In the genomic region with DNA sequence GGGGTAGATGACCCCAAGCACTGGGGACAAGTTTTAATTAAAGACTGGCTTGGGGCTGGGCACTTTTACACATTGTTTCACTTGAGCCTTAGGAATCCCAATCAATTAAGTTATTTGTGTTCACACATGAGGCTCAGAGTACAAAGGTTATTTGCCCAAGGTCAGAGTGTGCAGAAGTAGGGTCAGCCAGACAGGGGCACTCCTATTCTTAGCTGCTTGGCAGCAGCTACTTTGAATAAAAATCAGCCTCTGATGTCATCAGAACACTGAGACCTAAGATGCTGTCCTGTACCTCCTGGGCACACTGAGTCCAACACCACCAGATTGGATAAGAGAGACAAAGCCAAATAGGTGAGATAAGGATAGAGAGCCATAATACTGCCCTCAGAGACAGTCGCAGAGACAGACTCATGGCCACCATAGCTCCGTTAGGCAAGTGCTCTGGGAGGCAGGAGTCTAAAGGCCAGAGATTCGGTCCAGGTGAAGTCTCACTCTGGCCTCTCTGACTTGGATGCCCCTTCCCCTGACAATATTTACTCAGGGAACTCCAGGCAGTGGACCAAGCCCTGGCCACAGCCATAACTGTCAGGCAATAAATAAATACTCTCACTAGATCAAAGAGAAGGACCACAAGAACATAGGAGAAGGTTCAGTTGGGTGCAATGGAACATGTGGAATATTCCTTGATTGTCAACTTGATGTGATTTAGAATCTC, we compare ENCODE assay signal across 19 mouse cellular contexts.
"Had no signal": no experiment of that assay in that cellular context is flagged by ENCODE, and none has a peak within 500 bp of the region (broad histone marks: within the 10 kb centered on the region; RNA-seq: fewer than 3 reads in every experiment).

No protein-coding gene starts in this region.

- H3K27me3 ChIP-seq: intestine, embryonic 15.5 days; limb, embryonic 15.5 days; midbrain, embryonic 12.5 days; midbrain, embryonic 15.5 days; neural tube, embryonic 13.5 days had no signal

- H3K4me2 ChIP-seq: intestine, embryonic 15.5 days; limb, embryonic 12.5 days; limb, embryonic 15.5 days; midbrain, embryonic 12.5 days; midbrain, embryonic 15.5 days; neural tube, embryonic 13.5 days had no signal

- H3K4me1 ChIP-seq: intestine, embryonic 15.5 days had no signal

- H3K36me3 ChIP-seq: intestine, embryonic 15.5 days; limb, embryonic 12.5 days; limb, embryonic 15.5 days; midbrain, embryonic 12.5 days; midbrain, embryonic 15.5 days; neural tube, embryonic 13.5 days had no signal

- H3K4me3 ChIP-seq: intestine, embryonic 15.5 days; limb, embryonic 12.5 days; limb, embryonic 15.5 days; midbrain, embryonic 12.5 days; midbrain, embryonic 15.5 days; myocyte; neural tube, embryonic 13.5 days had no signal

- H3K27ac ChIP-seq: intestine, embryonic 15.5 days; kidney, postnatal 0 days; limb, embryonic 12.5 days; limb, embryonic 15.5 days; midbrain, embryonic 12.5 days; midbrain, embryonic 15.5 days; neural tube, embryonic 13.5 days had no signal

- DNase-seq: kidney, postnatal 4 days; left cerebral cortex, postnatal 4 days; lung, adult 2 months; lung, postnatal 14 days; lung, postnatal 4 days; retina, postnatal 1 day; right cerebral cortex, postnatal 25 days; spleen, adult 18-20 months; thymus, adult 18-20 months; thymus, postnatal 36 days had no signal

- H3K9me3 ChIP-seq: intestine, embryonic 15.5 days; limb, embryonic 12.5 days; limb, embryonic 15.5 days; midbrain, embryonic 12.5 days; midbrain, embryonic 15.5 days; neural tube, embryonic 13.5 days had no signal

- H3K9ac ChIP-seq: intestine, embryonic 15.5 days; limb, embryonic 12.5 days; limb, embryonic 15.5 days; midbrain, embryonic 12.5 days; midbrain, embryonic 15.5 days; neural tube, embryonic 13.5 days had no signal

- ATAC-seq: hindbrain, embryonic 16.5 days; intestine, embryonic 15.5 days; midbrain, embryonic 15.5 days had no signal
